Mouse (Mus musculus): ENCODE results near the gene Ctnnd2. TPM values are rescaled to one million over a fixed set of nuclear protein-coding genes. Genes with fewer than 3 reads are reported as not detected.

Ctnnd2 gene
- total RNA-seq, 2 experiments from 2014 or later: 212 to 226 TPM

GRCm38 (mm10) chr15:30387244-30387643 is 214.9 kb downstream of the Ctnnd2 start:
- no peak for DNase-seq

GRCm38 (mm10) chr15:30401111-30401510 is 228.7 kb downstream of the Ctnnd2 start:
- no peak for DNase-seq

- DNase-seq: no peak
Observed at GRCm38 (mm10) chr15:30406254-30406653, 233.9 kb downstream of the Ctnnd2 start.

- no peak for DNase-seq
Observed at GRCm38 (mm10) chr15:30423146-30423545, 250.8 kb downstream of the Ctnnd2 start.

GRCm38 (mm10) chr15:30424290-30424689 is 251.9 kb downstream of the Ctnnd2 start:
- peak; percentile 14 to 42 for DNase-seq

- DNase-seq: peak in 1 of 2 experiments; percentile 16
Observed at GRCm38 (mm10) chr15:30427342-30427741, 254.9 kb downstream of the Ctnnd2 start.

- no peak for DNase-seq
Observed at GRCm38 (mm10) chr15:30439045-30439444, 266.7 kb downstream of the Ctnnd2 start.

GRCm38 (mm10) chr15:30450765-30451164 is 278.4 kb downstream of the Ctnnd2 start:
- no peak for DNase-seq

- DNase-seq: no peak
Observed at GRCm38 (mm10) chr15:30451921-30452320, 279.5 kb downstream of the Ctnnd2 start.

GRCm38 (mm10) chr15:30457541-30458250 is 285.3 kb downstream of the Ctnnd2 start:
- DNase-seq: peak; percentile 16 to 30

GRCm38 (mm10) chr15:30458671-30459070 is 286.3 kb downstream of the Ctnnd2 start:
- DNase-seq: no peak

GRCm38 (mm10) chr15:30460341-30461125 is 288.1 kb downstream of the Ctnnd2 start:
- no peak for DNase-seq

GRCm38 (mm10) chr15:30462804-30463423 is 290.5 kb downstream of the Ctnnd2 start:
- DNase-seq: no peak

- no peak for DNase-seq
Observed at GRCm38 (mm10) chr15:30463471-30464047, 291.2 kb downstream of the Ctnnd2 start.

GRCm38 (mm10) chr15:30466950-30467543 is 294.7 kb downstream of the Ctnnd2 start:
- DNase-seq: no peak

GRCm38 (mm10) chr15:30468773-30469172 is 296.4 kb downstream of the Ctnnd2 start:
- no peak for DNase-seq

GRCm38 (mm10) chr15:30471280-30471966 is 299.0 kb downstream of the Ctnnd2 start:
- no peak for DNase-seq

GRCm38 (mm10) chr15:30480676-30481075 is 308.3 kb downstream of the Ctnnd2 start:
- peak; percentile 29 to 53 for DNase-seq

- DNase-seq: no peak
Observed at GRCm38 (mm10) chr15:30506476-30506875, 334.1 kb downstream of the Ctnnd2 start.

- no peak for DNase-seq
Observed at GRCm38 (mm10) chr15:30512467-30512866, 340.1 kb downstream of the Ctnnd2 start.

GRCm38 (mm10) chr15:30513122-30513521 is 340.7 kb downstream of the Ctnnd2 start:
- DNase-seq: no peak

- DNase-seq: peak in 1 of 2 experiments; percentile 4
Observed at GRCm38 (mm10) chr15:30515425-30515824, 343.0 kb downstream of the Ctnnd2 start.

Measured in layer of hippocampus, postnatal 36 days (tissue).